25 mouse cellular contexts compared by ENCODE assay signal in genomic region chr5:144859284-144859683, GRCm38 (mm10).
"Had no signal": no experiment of that assay in that cellular context is flagged by ENCODE, and none has a peak within 500 bp of the region (broad histone marks: within the 10 kb centered on the region; RNA-seq: fewer than 3 reads in every experiment).

No protein-coding gene starts in this region.

- DNase-seq: layer of hippocampus, adult 9-11 months; liver; lung, adult 18-20 months; lung, postnatal 10 days; lung, postnatal 36 days; retina, postnatal 1 day; right cerebral cortex, postnatal 25 days; spleen, adult 18-20 months; thymus, adult 2 months; thymus, postnatal 14 days; thymus, postnatal 4 days had no signal

- H3K4me2 ChIP-seq: limb, embryonic 13.5 days; liver, embryonic 12.5 days; liver, embryonic 15.5 days; lung, embryonic 15.5 days; midbrain, embryonic 13.5 days; neural tube, embryonic 13.5 days; stomach, embryonic 15.5 days had no signal

- H3K9me3 ChIP-seq: neural tube, embryonic 13.5 days; stomach, embryonic 15.5 days had no signal

- H3K4me3 ChIP-seq: layer of hippocampus, adult 2 months; limb, embryonic 10.5 days; limb, embryonic 13.5 days; liver, embryonic 12.5 days; liver, embryonic 15.5 days; lung, embryonic 15.5 days; megakaryocyte, embryonic 14.5 days; midbrain, embryonic 10.5 days; midbrain, embryonic 13.5 days; myocyte; neural tube, embryonic 13.5 days; stomach, embryonic 15.5 days had no signal

- H3K27ac ChIP-seq: layer of hippocampus, adult 2 months; limb, embryonic 10.5 days; limb, embryonic 13.5 days; liver, embryonic 12.5 days; liver, embryonic 15.5 days; lung, embryonic 15.5 days; midbrain, embryonic 10.5 days; midbrain, embryonic 13.5 days; neural tube, embryonic 13.5 days; stomach, embryonic 15.5 days had no signal

- H3K4me1 ChIP-seq: limb, embryonic 10.5 days; limb, embryonic 13.5 days; liver, embryonic 12.5 days; liver, embryonic 15.5 days; lung, embryonic 15.5 days; midbrain, embryonic 10.5 days; midbrain, embryonic 13.5 days; neural tube, embryonic 13.5 days; stomach, embryonic 15.5 days had no signal

- H3K27me3 ChIP-seq: limb, embryonic 13.5 days; liver, embryonic 12.5 days; liver, embryonic 15.5 days; lung, embryonic 15.5 days; megakaryocyte, embryonic 14.5 days; midbrain, embryonic 13.5 days; neural tube, embryonic 13.5 days; stomach, embryonic 15.5 days had no signal

- H3K9ac ChIP-seq: limb, embryonic 13.5 days; liver, embryonic 12.5 days; liver, embryonic 15.5 days; lung, embryonic 15.5 days; midbrain, embryonic 13.5 days; neural tube, embryonic 13.5 days; stomach, embryonic 15.5 days had no signal

- ATAC-seq: intestine, postnatal 0 days; liver, embryonic 12.5 days; midbrain, embryonic 13.5 days; midbrain, embryonic 16.5 days had no signal
